Mouse (Mus musculus) limb, embryonic 12.5 days (tissue): ENCODE results near the gene Abtb2. TPM values are rescaled to one million over a fixed set of nuclear protein-coding genes. Genes with fewer than 3 reads are reported as not detected.

ENCODE experiments used
- ATAC-seq: fragments of 200-750 bp; cut with Nextera tagmentation; 2 replicates; pipeline ENCODE4 v1.8.0; 2017; ENCODE audit warnings: low read depth, moderate TSS enrichment; ENCODE audit not compliant: insufficient number of reproducible peaks, insufficient read depth, low FRiP score, low TSS enrichment
- H3K27ac ChIP-seq: fragments of 300-500 bp; sonication (generic); 2 replicates; pipeline ENCODE4 v1.5.1; 2016; ENCODE audit warnings: mild to moderate bottlenecking, moderate library complexity
- H3K27me3 ChIP-seq: fragments of 300-500 bp; sonication (generic); 2 replicates; pipeline ENCODE4 v1.6.1; 2016; ENCODE audit warnings: mild to moderate bottlenecking, moderate library complexity
- H3K36me3 ChIP-seq: fragments of 300-500 bp; sonication (generic); 2 replicates; pipeline ENCODE4 v1.6.1; 2016; ENCODE audit warnings: mild to moderate bottlenecking, moderate library complexity
- H3K4me1 ChIP-seq: fragments of 300-500 bp; sonication (generic); replicated peaks from 2 replicates; pipeline ENCODE4 v1.6.1; 2016
- H3K4me2 ChIP-seq: fragments of 300-500 bp; sonication (generic); 2 replicates; pipeline ENCODE4 v1.6.1; 2016; ENCODE audit warnings: mild to moderate bottlenecking, moderate library complexity
- H3K4me3 ChIP-seq: fragments of 300-500 bp; sonication (generic); replicated peaks from 2 replicates; pipeline ENCODE4 v1.5.1; 2016; ENCODE audit warnings: mild to moderate bottlenecking
- H3K9ac ChIP-seq: fragments of 300-500 bp; sonication (generic); replicated peaks from 2 replicates; pipeline ENCODE4 v1.6.1; 2016; ENCODE audit warnings: mild to moderate bottlenecking, moderate library complexity
- H3K9me3 ChIP-seq: fragments of 300-500 bp; sonication (generic); 2 replicates; pipeline ENCODE4 v1.6.1; 2016; ENCODE audit warnings: mild to moderate bottlenecking, moderate library complexity
- WGBS: fragments of 180-500 bp; shearing (Covaris S2); methylation state at CpG from one replicate; pipeline ENCODE4 v1.1.7; 2016; 5-methylcytosine and 5-hydroxymethylcytosine counted together
- polyA plus RNA-seq: library from polyadenylated mRNA; unstranded; fragments of >200 nt; fragmentation: Nextera tagmentation; extraction: Ambion mirVana; gene quantifications from 2 replicates; pipeline ENCODE4 v1.2.1, GENCODE M21; 2016

The Abtb2 gene
- polyA plus RNA-seq, 1 experiment from 2014 or later = 19.6 TPM

DNA sequence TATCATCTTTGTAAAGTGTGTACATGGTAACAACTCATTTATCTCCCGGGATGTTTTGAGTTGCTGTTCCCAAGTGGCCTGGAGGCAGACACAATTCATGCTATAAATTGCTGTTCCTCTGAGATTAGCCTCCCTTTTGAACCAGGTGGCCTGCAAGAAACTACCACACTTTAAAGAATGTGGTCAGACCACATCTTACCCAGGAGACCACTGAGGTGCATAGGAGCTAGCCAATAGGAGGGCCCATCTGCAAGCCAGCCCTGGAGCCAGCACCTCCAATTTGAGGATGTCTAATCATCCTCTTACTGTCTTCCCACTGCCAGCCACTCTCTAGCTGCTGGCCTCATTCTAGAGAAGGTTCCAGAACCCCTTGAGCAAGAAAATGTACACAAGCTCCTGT lies 35.4 kb downstream of the Abtb2 start:
- Histone ChIP-seq H3K4me2 (no peak overlapping the region), H3K4me1 (peaks cover 60% of the 10 kb centered on the region), H3K27me3 (no peaks in the 10 kb centered on the region), H3K4me3 (no peak overlapping the region), H3K9me3 (no peaks in the 10 kb centered on the region), H3K9ac (no peak overlapping the region), H3K27ac (no peak overlapping the region; the same call in 1 of the 2 replicates), H3K36me3 (no peaks in the 10 kb centered on the region)
- WGBS = 67% methylated on average over 1 of the region's 1 CpGs
- ATAC-seq = no peak

DNA sequence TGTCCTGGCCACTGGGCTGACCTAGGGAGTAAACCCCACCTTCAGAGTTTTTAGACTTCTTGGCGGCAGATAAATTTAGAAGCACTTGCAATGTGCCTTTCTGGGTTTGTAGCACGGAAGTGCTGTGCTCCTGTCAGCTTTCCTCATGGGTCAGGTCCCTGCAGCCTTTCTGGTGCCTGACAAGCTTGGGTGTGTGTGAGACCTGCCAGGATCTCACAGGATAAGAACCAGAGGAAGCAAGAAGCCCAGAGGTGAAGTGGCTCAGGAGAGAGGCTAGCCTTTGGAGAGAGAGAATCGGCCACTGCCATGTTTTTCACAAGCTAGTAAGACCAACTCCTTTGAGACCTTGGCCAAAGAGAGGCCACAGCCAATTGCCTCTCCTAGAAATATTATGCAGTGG lies 37.1 kb downstream of the Abtb2 start:
- Histone ChIP-seq H3K4me1 (peaks cover 55% of the 10 kb centered on the region), H3K4me3 (no peak overlapping the region), H3K27ac (no peak overlapping the region), H3K9me3 (no peaks in the 10 kb centered on the region), H3K27me3 (no peaks in the 10 kb centered on the region), H3K4me2 (no peak overlapping the region), H3K9ac (no peak overlapping the region), H3K36me3 (peaks cover 6% of the 10 kb centered on the region; the same call in 1 of the 2 replicates)
- ATAC-seq = no peak
- 73% methylated on average over 3 of the region's 3 CpGs for WGBS

DNA sequence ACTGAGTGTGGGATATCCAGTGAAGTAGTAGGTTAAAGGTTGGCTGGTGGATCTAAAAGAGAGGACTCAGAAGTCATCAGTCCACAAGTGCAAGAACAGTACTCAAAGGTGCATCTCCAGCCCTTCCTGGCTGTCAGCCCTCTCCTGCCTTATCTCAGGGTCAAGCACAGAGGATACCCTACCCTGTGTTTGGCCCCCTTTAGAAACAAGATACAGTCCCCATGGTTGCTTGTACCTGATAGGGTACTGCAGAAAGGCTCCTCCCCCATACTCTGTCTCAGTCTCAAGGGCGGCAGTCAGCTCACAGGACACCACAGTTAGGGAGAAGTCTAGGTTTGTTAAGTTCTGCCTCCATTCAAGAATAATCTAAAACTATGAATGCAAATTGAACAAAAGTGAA lies 37.8 kb downstream of the Abtb2 start:
- 38% methylated on average over 1 of the region's 1 CpGs for WGBS
- Histone ChIP-seq H3K27ac (no peak overlapping the region), H3K27me3 (no peaks in the 10 kb centered on the region), H3K4me1 (peaks cover 56% of the 10 kb centered on the region), H3K9ac (no peak overlapping the region), H3K4me3 (no peak overlapping the region), H3K9me3 (no peaks in the 10 kb centered on the region), H3K36me3 (peaks cover 7% of the 10 kb centered on the region; the same call in 1 of the 2 replicates), H3K4me2 (no peak overlapping the region)
- no peak for ATAC-seq

DNA sequence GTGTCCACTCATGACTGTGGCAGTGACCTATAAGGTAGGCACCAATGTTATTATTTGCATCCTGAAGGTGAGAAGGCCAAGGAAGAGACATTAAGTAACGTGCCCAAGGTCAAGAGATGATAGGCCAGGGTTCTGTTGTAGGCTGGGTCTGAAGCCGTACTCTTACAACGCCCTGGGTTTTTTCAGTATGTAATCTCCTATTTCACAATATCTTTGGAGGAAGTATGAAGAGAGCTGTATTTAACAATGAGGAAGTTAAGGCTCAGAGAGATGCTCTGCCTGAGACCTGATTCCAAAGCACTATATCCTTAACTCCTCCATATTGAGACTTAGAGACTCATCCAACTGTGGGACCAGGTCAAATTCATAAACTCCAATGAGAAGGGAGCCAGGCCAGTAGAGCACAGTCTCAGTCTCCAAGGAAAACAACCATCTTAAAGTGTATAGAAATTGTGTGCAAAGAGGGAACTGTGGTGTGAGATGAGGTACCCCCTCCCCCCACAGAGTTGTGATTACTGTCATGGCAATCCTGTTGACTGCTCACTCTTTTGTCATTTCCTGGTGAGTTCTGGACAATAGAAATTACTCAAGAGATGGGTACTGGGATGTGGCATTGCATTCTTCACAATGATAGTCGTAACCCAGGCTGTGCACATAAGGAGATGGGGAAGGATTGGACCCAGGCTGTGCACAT lies 39.8 kb downstream of the Abtb2 start:
- Histone ChIP-seq H3K36me3 (peaks cover 7% of the 10 kb centered on the region; the same call in 1 of the 2 replicates), H3K9me3 (no peaks in the 10 kb centered on the region), H3K9ac (no peak overlapping the region), H3K4me3 (no peak overlapping the region), H3K4me2 (no peak overlapping the region), H3K27ac (no peak overlapping the region), H3K4me1 (peaks cover 47% of the 10 kb centered on the region), H3K27me3 (no peaks in the 10 kb centered on the region)
- 84% methylated on average over 4 of the region's 4 CpGs for WGBS
- ATAC-seq = no peak

DNA sequence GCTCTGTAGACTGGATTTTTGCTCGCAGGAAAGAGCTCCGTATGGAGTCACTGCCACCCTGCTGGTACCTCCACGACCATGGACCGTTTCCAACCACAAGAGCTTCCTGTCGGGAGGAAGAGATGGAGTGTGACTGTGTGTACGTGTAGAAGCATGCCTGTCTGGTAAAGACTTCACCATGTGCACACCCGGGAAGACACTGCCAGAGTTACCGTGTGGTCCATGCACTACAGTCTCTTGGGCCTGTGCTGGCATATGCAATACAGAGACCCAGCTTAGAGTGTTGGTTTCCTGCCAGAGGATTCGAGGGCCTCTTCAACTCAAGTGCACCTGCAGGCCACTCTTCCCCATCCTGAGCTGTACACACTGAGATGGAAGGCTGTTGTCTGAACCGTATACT lies 41.8 kb downstream of the Abtb2 start:
- Histone ChIP-seq H3K9me3 (no peaks in the 10 kb centered on the region), H3K4me3 (no peak overlapping the region), H3K4me2 (no peak overlapping the region), H3K9ac (no peak overlapping the region), H3K27me3 (no peaks in the 10 kb centered on the region), H3K4me1 (peaks cover 41% of the 10 kb centered on the region), H3K27ac (no peak overlapping the region), H3K36me3 (peaks cover 7% of the 10 kb centered on the region; the same call in 1 of the 2 replicates)
- whole genome bisulfite sequencing = 77% methylated on average over 10 of the region's 10 CpGs
- ATAC-seq = no peak

DNA sequence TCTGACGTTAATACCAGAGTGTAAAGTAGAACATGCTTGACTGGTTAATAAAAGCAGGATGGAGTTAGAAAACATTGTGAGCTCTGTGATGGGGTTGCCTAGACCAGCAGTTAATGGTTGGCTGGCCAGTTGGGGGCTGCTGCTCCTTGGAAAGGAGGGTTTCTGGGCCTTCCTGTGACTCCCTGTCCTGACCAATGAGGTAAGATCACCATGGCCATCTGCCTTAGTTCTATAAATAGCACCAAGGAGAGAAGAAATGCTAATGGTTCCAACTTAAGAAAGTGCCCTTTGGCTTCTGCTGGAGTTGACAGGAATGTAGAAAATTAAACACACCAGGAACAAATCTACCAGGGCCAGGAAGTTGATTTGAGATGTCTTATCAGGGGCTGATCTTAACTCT lies 42.8 kb downstream of the Abtb2 start:
- 47% methylated on average over 1 of the region's 1 CpGs for WGBS
- no peak for ATAC-seq

DNA sequence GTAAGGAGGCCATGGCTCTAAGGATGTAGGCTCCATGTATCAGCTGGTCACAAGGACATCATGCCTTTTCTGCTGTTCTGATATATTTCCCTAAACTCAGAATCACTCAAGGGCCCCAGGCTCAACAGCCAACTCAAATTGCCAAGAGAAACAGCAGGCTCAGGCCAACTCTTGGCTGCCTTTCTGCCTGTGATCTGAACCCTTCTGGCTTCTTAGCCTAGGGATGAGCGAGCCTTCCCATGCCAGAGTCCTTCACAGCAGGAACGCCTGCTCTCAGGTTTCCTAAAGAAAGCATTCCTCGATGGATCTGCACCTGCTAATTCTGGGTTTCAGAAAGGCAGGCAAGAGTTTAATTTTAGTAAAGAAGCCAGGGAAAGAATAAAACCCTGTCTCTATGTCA lies 43.4 kb downstream of the Abtb2 start:
- ATAC-seq = no peak
- Histone ChIP-seq H3K27ac (no peak overlapping the region), H3K36me3 (peaks cover 7% of the 10 kb centered on the region; the same call in 1 of the 2 replicates), H3K9ac (no peak overlapping the region), H3K4me1 (peaks cover 43% of the 10 kb centered on the region), H3K4me3 (no peak overlapping the region), H3K9me3 (no peaks in the 10 kb centered on the region), H3K27me3 (no peaks in the 10 kb centered on the region), H3K4me2 (no peak overlapping the region)
- WGBS = 53% methylated on average over 3 of the region's 3 CpGs

More for the DNA sequence above, 42.8 kb downstream of the Abtb2 start:
- no peaks in the 10 kb centered on the region for H3K27me3 ChIP-seq
- no peak overlapping the region for H3K27ac ChIP-seq
- no peaks in the 10 kb centered on the region for H3K9me3 ChIP-seq
- H3K4me2 ChIP-seq = no peak overlapping the region
- peaks cover 7% of the 10 kb centered on the region; the same call in 1 of the 2 replicates for H3K36me3 ChIP-seq
- H3K4me3 ChIP-seq = no peak overlapping the region
- peaks cover 38% of the 10 kb centered on the region for H3K4me1 ChIP-seq
- H3K9ac ChIP-seq = no peak overlapping the region

DNA sequence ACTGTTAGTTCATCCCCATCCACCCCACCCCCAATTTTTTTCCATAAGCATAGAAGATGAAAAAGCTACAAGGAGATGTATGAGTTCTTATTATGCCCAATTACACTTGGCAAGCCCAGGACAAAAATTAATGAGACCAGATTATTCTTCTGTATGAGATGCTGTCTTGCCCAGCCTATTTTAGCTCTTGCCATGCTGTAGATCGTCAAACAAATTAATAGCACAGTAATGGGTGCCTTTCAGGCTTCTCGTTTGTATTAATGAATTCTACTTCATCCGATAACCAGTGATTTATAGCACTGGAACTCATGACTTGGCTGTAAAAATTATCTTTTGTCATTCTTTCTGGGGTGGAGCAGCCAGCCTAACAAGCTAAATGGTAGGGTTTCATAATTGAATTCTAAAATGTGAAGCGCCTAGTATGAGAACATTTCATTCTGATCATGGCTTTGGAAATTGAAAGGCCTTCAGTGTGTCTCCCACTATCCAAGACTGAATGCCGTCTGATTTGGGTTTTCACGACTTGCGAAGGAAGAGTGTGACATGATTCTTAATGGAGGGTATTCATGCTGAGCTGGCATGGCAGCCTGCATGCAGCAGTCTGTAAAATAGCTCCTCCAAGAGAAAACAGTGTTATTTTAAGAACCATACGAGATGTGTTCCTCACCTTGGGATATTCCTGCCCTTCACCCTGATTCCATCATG lies 44.9 kb downstream of the Abtb2 start:
- ATAC-seq = no peak
- no peaks in the 10 kb centered on the region for H3K9me3 ChIP-seq
- no peaks in the 10 kb centered on the region for H3K27me3 ChIP-seq
- no peak overlapping the region for H3K4me3 ChIP-seq
- no peak overlapping the region for H3K9ac ChIP-seq
- WGBS = 81% methylated on average over 8 of the region's 8 CpGs
- H3K27ac ChIP-seq = no peak overlapping the region
- H3K36me3 ChIP-seq = peaks cover 7% of the 10 kb centered on the region; the same call in 1 of the 2 replicates
- no peak overlapping the region for H3K4me2 ChIP-seq
- H3K4me1 ChIP-seq = peaks cover 43% of the 10 kb centered on the region

DNA sequence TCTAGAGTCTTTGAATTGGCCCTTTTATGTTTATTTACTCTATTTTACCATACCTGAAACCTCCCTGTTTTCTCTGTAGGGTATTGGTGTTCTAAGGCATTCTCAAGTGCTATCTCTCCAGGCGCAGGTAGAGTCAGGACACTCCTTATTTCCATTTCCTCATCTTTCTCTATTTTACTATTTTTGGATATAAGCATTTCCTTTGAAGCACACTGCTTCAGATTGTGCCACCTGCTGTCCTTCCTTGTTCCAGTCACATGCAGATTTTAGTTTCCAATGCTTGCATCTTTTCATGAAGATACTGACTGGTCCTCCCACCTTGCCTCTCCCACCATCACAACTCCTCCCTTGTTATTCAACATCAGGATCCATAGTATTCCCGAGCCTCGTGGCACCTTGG lies 47.8 kb downstream of the Abtb2 start:
- H3K9ac ChIP-seq = no peak overlapping the region
- 79% methylated on average over 3 of the region's 3 CpGs for WGBS

DNA sequence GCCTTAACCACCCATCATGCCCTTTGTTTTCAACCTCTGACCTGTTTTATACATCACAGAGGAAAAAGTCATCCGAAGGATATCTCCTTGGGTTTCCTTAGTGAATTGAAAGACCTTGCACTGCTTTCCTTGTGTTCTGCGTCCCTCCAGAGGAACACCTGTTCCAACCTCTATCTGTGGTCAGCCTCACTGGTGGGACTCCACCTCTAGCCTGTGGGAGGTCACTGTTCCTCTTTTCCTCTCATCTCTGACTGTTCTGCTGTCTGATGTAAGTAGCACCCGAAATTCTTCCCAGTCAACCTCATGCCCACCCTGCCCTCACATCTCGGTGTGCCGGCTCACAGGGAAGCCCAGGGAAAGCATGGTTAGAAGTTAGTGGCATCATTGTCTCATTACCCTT lies 48.9 kb downstream of the Abtb2 start:
- Histone ChIP-seq H3K27me3 (no peaks in the 10 kb centered on the region), H3K27ac (no peak overlapping the region), H3K36me3 (no peaks in the 10 kb centered on the region), H3K4me1 (peaks cover 33% of the 10 kb centered on the region), H3K9ac (no peak overlapping the region), H3K4me3 (no peak overlapping the region), H3K4me2 (no peak overlapping the region), H3K9me3 (no peaks in the 10 kb centered on the region)
- no peak for ATAC-seq
- WGBS = 88% methylated on average over 5 of the region's 5 CpGs

More for the DNA sequence above, 47.8 kb downstream of the Abtb2 start:
- Histone ChIP-seq H3K4me3 (no peak overlapping the region), H3K27ac (no peak overlapping the region), H3K9me3 (no peaks in the 10 kb centered on the region), H3K4me1 (peaks cover 42% of the 10 kb centered on the region), H3K36me3 (no peaks in the 10 kb centered on the region), H3K27me3 (no peaks in the 10 kb centered on the region), H3K4me2 (no peak overlapping the region)
- no peak for ATAC-seq

DNA sequence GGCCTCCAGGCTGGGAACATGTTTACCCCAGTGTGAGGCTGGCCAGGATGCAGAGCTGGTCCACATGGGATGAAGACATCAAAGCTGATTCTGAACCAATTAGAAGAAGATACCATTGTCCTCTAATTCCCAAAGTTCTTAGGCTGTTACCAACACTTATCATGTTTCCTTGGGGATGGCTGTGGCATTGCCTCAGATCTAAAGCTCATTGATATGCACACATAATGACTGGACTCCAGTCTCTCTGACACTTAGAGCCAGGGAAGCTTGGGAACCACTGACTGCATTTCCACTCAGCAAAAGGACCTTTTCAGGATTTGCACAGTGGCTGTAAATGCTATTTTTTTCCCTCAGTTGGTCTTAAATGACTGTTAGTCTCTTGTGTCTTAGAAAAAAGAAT lies 52.3 kb downstream of the Abtb2 start:
- Histone ChIP-seq H3K4me2 (no peak overlapping the region), H3K9ac (no peak overlapping the region), H3K36me3 (no peaks in the 10 kb centered on the region), H3K27me3 (no peaks in the 10 kb centered on the region), H3K27ac (no peak overlapping the region), H3K4me1 (peaks cover 20% of the 10 kb centered on the region), H3K9me3 (no peaks in the 10 kb centered on the region), H3K4me3 (no peak overlapping the region)
- no peak for ATAC-seq
